Mouse (Mus musculus) cerebellum, adult 18-20 months (tissue): ENCODE data around the gene Mat2a.
"Not testable (repeated sequence)": the region's sequence is repeated elsewhere in the genome, so short reads cannot be mapped to it uniquely, and the experiment has no call there.

Experiments
- DNase-seq, 2 experiments: peaks; one replicate each; pipeline ENCODE4 v3.0.0; 2021

The Mat2a gene

DNA sequence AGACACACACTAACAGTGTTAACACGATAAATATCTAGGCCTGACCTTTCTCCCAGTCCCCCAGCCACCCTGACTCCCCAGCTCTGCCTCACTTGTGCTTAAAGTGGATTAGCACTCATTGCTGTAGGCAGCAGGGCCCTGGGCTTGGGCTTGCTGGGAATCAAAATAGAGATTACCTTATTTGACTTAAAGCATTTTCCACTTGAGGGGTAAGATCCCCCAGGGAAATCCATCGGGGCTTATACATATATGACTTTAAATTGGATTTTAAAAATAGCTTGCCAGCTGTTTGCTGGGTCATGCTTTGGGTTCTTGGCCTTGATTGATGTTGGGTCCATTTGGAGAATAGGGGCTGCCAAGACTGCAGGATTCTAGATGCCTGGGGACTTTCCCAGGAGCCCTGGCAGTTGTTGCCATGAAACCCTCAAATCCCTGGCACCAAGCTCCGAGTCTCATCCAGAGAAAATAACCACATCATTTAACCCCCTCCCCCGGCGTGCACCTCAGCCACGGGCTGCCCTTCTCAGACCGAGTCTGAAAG is 15.5 kb upstream of the Mat2a start:
- peak in 1 of 2 experiments; percentile 10 for DNase-seq

- no peak for DNase-seq
These were observed 14.9 kb upstream of the Mat2a start for GRCm38 (mm10) chr6:72454072-72454746.

DNA sequence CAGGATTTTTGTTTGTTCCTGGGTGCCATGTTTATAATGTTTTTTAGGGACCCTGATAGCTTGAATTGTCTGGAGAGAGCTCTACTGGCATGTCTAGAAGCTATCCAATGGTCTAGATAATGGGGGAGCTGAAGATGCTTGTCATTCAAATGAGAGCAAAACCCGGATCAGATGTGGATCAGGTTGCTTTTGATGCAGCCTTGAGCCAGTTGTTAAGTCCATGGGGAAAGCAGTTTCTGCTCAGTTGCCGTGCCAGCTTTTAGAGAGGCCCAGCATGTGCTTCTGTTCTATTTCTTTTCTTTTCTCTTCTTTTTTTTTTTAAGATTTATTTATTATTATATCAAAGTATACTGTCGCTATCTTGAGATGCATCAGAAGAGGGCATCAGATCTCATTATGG is 14.2 kb upstream of the Mat2a start:
- no peak for DNase-seq

DNA sequence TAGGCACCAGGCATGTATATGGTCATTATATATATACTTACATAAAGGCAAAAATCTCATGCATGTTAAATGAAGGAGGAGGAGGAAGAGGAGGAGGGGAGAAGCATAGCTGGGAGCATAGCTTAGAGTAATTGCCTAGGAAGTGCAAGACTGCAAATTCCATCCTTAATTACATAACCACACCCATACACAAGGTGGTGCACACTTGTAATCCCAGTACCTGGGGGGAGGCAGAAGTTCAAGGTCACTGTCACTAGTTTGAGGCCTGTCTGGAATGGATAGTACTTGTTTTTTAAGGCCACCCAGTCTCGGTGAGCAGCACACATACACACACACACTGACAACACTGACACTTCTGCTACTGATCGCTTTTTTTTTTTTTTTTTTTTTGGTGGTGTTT is 13.0 kb upstream of the Mat2a start:
- no peak for DNase-seq

DNA sequence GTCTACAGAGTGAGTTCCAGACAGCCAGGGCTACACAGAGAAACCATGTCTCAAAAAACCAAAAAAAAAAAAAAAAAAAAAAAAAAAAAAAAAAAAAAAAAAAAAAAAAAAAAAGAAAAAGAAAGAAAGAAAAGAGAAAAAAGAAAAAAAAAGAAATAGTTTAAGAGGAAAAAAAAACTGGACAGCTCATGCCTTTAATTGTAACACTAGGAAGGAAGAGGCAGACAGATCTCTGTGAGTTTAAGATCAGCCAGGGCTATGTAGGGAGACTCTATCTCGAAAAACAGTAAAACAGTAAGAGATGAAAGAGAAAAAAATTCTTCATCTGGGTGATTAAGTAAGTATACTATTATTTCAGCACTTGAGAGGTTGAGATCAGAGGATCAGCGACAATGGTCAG is 12.4 kb upstream of the Mat2a start:
- DNase-seq, result not testable (repeated sequence)

GRCm38 (mm10) chr6:72447487-72447886 is 8.1 kb upstream of the Mat2a start:
- DNase-seq, result no peak

DNA sequence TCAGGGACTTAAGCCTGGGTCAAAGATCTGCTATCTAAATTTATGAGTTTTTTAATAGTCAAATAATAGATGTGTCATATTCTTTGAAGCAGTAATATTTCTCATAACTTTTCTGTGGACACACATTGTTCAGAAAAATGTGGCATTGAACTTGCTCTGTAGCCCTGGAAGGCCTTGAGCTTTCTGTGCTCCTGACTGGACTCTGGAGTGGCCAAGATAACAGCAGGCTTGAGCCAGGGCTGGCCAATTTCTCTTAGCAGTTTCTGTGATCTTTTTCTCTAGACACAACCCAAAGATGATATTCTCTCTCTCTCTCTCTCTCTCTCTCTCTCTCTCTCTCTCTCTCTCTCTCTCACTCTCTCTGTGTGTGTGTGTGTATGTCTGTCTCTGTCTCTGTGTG is 5.7 kb upstream of the Mat2a start:
- DNase-seq, result no peak

DNA sequence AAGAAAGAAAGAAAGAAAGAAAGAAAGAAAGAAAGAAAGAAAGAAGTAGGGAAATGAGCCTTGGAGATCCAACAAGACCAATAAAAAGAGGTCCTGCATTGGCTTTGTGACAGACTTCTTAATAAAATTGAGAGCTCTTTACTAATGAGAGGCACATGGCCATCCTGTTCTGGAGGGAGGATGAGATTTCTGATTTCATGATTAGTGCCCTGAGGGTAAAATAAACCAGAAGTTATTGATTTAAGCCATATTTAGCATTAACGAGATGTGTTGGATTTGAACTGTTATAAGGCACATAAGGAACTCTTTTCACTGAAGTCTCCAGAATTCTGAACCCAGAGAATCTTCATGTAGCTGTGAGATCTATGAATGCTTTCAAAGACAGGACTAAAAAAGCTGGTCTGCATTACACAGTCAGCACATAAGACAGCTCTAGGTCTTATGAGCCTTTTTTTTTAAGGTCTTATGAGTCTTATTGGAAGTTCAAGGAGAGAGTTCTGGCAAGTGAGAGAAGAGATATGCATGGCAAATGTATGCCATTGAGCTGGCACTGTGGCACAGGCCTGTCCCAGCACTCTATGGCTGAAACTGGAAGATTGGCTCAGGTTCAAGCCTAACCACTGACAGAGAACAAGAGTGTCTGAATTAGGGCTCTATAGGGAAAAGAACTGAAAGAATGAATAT is 3.7 kb upstream of the Mat2a start:
- DNase-seq, result no peak

- DNase-seq, result peak; percentile 35 to 53
These were observed 1.0 kb upstream of the Mat2a start for GRCm38 (mm10) chr6:72440186-72440990.

GRCm38 (mm10) chr6:72438862-72439354 is 450 bp downstream of the Mat2a start:
- peak; percentile 89 to 92 for DNase-seq

DNA sequence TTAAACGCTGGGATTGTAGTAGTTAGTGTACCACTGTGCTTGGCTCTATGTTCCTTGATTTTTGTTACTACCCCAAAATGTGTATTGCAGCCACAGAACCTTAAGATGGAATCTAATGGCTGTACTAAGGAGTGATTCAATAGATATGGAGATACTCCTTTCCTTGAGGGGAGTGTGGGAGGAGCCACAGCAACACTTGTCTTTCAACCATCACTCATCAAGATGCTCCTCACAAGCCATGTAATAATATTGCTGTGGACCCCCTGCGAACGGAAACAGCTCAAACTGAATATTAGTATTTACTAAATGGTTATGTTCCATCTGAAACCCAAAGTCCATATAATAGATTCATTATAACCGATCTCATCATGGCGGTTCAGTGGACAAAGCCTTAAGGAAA is 1.1 kb downstream of the Mat2a start:
- DNase-seq, result no peak

- DNase-seq, result no peak
These were observed 7.2 kb downstream of the Mat2a start for GRCm38 (mm10) chr6:72432153-72432552.

- no peak for DNase-seq
These were observed 8.1 kb downstream of the Mat2a start for GRCm38 (mm10) chr6:72430989-72431921.

DNA sequence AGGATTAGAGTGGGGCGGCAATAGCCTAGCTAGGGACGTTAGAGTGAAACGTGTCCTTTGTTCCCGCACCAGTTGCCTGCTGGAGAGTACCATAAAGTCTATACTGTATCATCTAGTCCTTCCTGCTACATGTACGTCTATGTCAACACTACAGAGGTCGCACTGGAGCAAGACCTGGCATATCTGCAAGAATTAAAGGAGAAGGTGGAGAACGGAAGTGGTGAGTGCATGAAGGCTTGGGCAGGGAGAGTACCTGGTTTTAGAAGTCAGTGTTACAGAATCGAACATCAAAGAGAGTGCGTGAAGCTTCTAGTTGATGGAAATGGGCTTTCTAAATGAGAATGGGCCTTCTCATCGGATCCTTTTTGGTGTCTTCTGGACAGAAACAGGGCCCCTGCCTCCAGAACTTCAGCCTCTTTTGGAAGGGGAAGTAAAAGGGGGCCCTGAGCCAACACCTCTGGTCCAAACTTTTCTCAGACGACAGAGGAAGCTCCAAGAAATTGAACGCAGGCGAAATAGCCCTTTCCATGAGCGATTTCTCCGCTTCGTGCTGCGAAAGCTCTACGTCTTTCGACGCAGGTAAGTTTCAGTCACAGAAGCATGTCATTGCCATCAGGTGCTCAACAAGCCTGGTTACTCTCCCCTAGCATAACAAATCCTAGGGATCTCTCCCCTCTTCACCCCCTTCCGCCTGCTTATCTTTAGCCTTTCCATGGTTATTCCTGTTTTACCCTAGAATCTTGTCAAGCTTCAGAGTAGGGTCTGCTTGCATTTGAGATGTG is 10.1 kb downstream of the Mat2a start:
- DNase-seq, result no peak

DNA sequence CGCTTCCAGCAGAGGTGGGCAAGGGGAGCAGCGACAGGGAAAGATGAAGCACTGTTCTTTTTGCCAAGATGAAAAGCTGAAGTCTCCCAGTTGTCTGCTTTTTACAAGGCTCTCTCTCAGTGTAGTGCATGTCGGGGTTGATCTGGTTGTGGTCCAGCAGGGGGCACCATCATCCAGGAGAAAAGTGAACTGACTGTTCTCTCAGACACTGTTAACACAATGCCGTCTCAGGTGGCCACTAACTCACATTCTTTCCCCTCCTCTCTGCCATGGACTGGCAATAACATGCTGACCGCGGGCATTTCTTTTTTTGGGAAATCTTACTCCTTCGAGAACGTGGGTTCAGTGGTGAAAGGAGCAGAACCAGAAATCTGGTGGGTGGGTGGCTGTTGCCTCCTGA is 11.3 kb downstream of the Mat2a start:
- peak; percentile 71 to 83 for DNase-seq

DNA sequence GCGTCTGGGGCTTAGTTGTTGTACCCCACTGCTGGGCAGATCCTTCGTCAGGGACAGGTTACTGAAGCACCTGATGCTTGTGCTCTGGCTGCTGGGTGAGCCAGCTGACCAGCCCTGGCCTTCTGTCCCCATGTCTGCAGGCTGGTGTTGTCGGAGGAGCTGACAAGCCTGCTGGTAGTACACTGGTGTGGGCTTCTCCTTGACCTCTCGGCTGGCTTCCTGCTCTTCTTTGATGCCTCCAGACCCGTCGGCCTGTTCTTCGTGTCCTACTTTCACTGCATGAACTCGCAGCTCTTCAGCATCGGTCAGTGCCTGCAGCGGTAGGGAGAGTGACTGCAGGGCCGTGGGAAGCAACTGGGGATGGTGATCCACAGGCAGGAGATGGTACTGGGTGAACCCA is 13.7 kb downstream of the Mat2a start:
- DNase-seq, result no peak

DNA sequence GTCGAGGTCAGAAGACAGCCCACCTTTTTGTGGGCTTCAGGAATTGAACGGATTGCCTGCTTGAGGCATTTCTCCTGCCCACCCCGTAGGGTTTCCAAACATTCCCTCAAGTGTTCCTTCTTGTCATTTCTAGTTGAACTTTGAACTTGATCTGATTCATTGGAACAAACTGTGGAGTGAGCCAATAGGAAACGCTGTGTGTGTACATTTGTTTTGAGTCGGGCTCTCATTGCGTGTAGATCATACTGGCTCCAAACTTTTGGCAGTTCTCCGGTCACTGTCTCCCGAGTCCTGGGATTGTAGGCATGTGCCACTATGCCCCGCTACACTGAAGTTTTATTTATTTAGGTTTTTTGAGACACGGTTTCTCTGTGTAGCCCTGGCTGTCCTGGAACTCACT is 18.5 kb downstream of the Mat2a start:
- DNase-seq, result no peak

GRCm38 (mm10) chr6:72419806-72420205 is 19.6 kb downstream of the Mat2a start:
- no peak for DNase-seq

GRCm38 (mm10) chr6:72418279-72418678 is 21.1 kb downstream of the Mat2a start:
- DNase-seq, result no peak

GRCm38 (mm10) chr6:72415964-72416772 is 23.2 kb downstream of the Mat2a start:
- no peak for DNase-seq

GRCm38 (mm10) chr6:72415181-72415580 is 24.2 kb downstream of the Mat2a start:
- DNase-seq, result no peak
